Mouse (Mus musculus) embryonic facial prominence, embryonic 10.5 days (tissue): Measurements from ENCODE around the gene Kcnn3. TPM values are rescaled to one million over a fixed set of nuclear protein-coding genes. Genes with fewer than 3 reads are reported as not detected.

Experiments
- DNase-seq: peaks from one replicate; pipeline ENCODE4 v3.0.0-alpha.2; 2017; ENCODE audit warnings: low spot score
- H3K27ac ChIP-seq: fragments of 300-500 bp; sonication (generic); replicated peaks from 2 replicates; pipeline ENCODE4 v1.5.1; 2016; ENCODE audit warnings: mild to moderate bottlenecking
- H3K27me3 ChIP-seq: fragments of 300-500 bp; sonication (generic); replicated peaks from 2 replicates; pipeline ENCODE4 v1.6.1; 2016; ENCODE audit warnings: low read depth, mild to moderate bottlenecking; ENCODE audit not compliant: poor library complexity, severe bottlenecking
- H3K36me3 ChIP-seq: fragments of 300-500 bp; sonication (generic); replicated peaks from 2 replicates; pipeline ENCODE4 v1.6.1; 2016; ENCODE audit warnings: mild to moderate bottlenecking, moderate library complexity
- H3K4me1 ChIP-seq: fragments of 300-500 bp; sonication (generic); 2 replicates; pipeline ENCODE4 v1.6.1; 2016
- H3K4me3 ChIP-seq: fragments of 300-500 bp; sonication (generic); 2 replicates; pipeline ENCODE4 v1.5.1; 2016; ENCODE audit warnings: mild to moderate bottlenecking, moderate library complexity
- H3K9me3 ChIP-seq: fragments of 300-500 bp; sonication (generic); 2 replicates; pipeline ENCODE4 v1.6.1; 2016; ENCODE audit warnings: mild to moderate bottlenecking
- WGBS: fragments of 180-500 bp; shearing (Covaris S2); methylation state at CpG from one replicate; pipeline ENCODE4 v1.1.7; 2016; 5-methylcytosine and 5-hydroxymethylcytosine counted together
- polyA plus RNA-seq: library from polyadenylated mRNA; unstranded; fragments of >200 nt; fragmentation: Nextera tagmentation; extraction: Ambion mirVana; gene quantifications from 2 replicates; pipeline ENCODE4 v1.2.1, GENCODE M21; 2016

The Kcnn3 gene
- polyA plus RNA-seq, 1 experiment from 2014 or later = 0.62 TPM

GRCm38 (mm10) chr3:89605235-89605634 is 85.3 kb downstream of the Kcnn3 start:
- Histone ChIP-seq H3K4me3 (no peak overlapping the region), H3K9me3 (no peaks in the 10 kb centered on the region), H3K27ac (no peak overlapping the region), H3K36me3 (no peaks in the 10 kb centered on the region), H3K27me3 (peaks cover 3% of the 10 kb centered on the region; the same call in 1 of the 2 replicates), H3K4me1 (peaks cover 33% of the 10 kb centered on the region)
- WGBS = 79% methylated on average over 5 of the region's 5 CpGs
- no peak for DNase-seq

GRCm38 (mm10) chr3:89607327-89607726 is 87.4 kb downstream of the Kcnn3 start:
- Histone ChIP-seq H3K4me1 (peaks cover 30% of the 10 kb centered on the region), H3K27me3 (peaks cover 3% of the 10 kb centered on the region; the same call in 1 of the 2 replicates), H3K27ac (peak overlapping the region; percentile 7; the same call in 1 of the 2 replicates), H3K36me3 (no peaks in the 10 kb centered on the region), H3K4me3 (no peak overlapping the region), H3K9me3 (no peaks in the 10 kb centered on the region)
- DNase-seq = peak; percentile 26
- WGBS = 41% methylated on average over 1 of the region's 1 CpGs

GRCm38 (mm10) chr3:89612048-89612447 is 92.1 kb downstream of the Kcnn3 start:
- WGBS = 73% methylated on average over 5 of the region's 5 CpGs
- no peak overlapping the region; the same call in 1 of the 2 replicates for H3K27ac ChIP-seq

DNA sequence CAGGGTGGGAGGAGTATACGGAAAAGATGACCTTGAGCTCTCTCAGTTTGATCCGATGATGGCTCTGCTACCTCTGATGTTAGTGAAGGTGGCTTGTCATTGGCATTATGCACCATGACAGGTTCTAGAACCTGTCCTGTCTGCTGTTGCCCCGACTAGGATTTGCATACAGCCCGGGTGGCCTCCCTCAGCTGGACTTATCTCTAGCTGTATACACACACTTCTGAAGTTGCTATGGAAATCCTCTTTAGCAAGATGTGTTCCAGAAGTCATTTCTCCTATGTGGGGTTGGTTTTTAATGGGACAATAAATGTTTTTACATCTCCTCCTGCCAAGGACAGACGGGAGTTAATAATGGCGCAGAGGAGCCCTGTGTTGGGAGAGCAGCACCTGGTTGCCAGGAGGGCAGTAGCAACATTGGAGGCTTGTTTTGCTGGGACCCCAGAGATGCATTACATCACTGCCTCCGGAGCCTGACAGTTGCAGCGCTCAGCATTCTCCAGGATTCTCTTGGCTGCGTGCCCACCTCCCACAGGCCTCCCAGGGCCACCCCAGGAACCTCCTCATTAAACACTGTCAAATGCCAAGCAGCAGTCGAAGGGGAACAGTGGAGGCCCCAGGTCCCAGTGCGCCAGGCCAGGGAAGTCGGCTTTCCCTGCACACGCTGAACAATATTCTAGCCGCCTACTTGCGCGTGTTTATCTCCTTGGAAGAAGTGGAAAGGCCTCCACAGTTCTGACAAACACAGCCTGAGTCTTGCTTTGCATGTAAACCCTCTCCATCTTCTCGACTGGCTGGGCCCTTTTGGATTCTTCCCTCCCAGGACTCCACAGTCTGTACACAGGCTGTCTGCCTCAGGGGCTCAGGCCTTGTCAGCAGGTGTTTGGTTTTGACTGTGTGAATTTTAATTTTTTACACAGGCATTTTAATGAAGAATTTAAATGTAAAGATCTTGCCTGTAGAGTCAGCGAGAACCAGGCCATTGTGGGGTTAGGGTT is 93.9 kb downstream of the Kcnn3 start:
- peaks cover 9% of the 10 kb centered on the region; the same call in 1 of the 2 replicates for H3K4me1 ChIP-seq
- DNase-seq = no peak
- H3K27me3 ChIP-seq = no peaks in the 10 kb centered on the region
- H3K36me3 ChIP-seq = no peaks in the 10 kb centered on the region
- WGBS = 79% methylated on average over 18 of the region's 18 CpGs
- peak overlapping the region; percentile 24; the same call in 1 of the 2 replicates for H3K27ac ChIP-seq
- no peak overlapping the region for H3K4me3 ChIP-seq
- H3K9me3 ChIP-seq = no peaks in the 10 kb centered on the region

More at GRCm38 (mm10) chr3:89612048-89612447, 92.1 kb downstream of the Kcnn3 start:
- Histone ChIP-seq H3K4me1 (peaks cover 18% of the 10 kb centered on the region), H3K27me3 (no peaks in the 10 kb centered on the region), H3K9me3 (no peaks in the 10 kb centered on the region), H3K36me3 (no peaks in the 10 kb centered on the region), H3K4me3 (no peak overlapping the region)
- no peak for DNase-seq

- Histone ChIP-seq H3K4me1 (peaks cover 7% of the 10 kb centered on the region; the same call in 1 of the 2 replicates), H3K4me3 (no peak overlapping the region), H3K27me3 (no peaks in the 10 kb centered on the region), H3K27ac (no peak overlapping the region), H3K9me3 (no peaks in the 10 kb centered on the region), H3K36me3 (no peaks in the 10 kb centered on the region)
- no peak for DNase-seq
- WGBS = 63% methylated on average over 6 of the region's 6 CpGs
Observed at GRCm38 (mm10) chr3:89616861-89617260, 96.9 kb downstream of the Kcnn3 start.

GRCm38 (mm10) chr3:89617360-89617759 is 97.4 kb downstream of the Kcnn3 start:
- DNase-seq = no peak
- H3K36me3 ChIP-seq = no peaks in the 10 kb centered on the region
- H3K4me3 ChIP-seq = no peak overlapping the region
- H3K4me1 ChIP-seq = peaks cover 9% of the 10 kb centered on the region; the same call in 1 of the 2 replicates
- WGBS = 96% methylated on average over 2 of the region's 2 CpGs
- no peaks in the 10 kb centered on the region for H3K9me3 ChIP-seq
- H3K27me3 ChIP-seq = no peaks in the 10 kb centered on the region
- no peak overlapping the region for H3K27ac ChIP-seq

GRCm38 (mm10) chr3:89622825-89623224 is 102.9 kb downstream of the Kcnn3 start:
- Histone ChIP-seq H3K27ac (peak overlapping the region; percentile 30; the same call in 1 of the 2 replicates), H3K4me3 (no peak overlapping the region), H3K27me3 (no peaks in the 10 kb centered on the region), H3K9me3 (no peaks in the 10 kb centered on the region), H3K4me1 (peaks cover 41% of the 10 kb centered on the region), H3K36me3 (no peaks in the 10 kb centered on the region)
- DNase-seq = no peak
- WGBS = 13% methylated on average over 6 of the region's 6 CpGs

- Histone ChIP-seq H3K36me3 (no peaks in the 10 kb centered on the region), H3K27me3 (no peaks in the 10 kb centered on the region), H3K4me3 (no peak overlapping the region), H3K4me1 (peaks cover 41% of the 10 kb centered on the region), H3K9me3 (no peaks in the 10 kb centered on the region), H3K27ac (no peak overlapping the region)
- 25% methylated on average over 4 of the region's 4 CpGs for WGBS
- DNase-seq = no peak
Observed at GRCm38 (mm10) chr3:89623531-89623930, 103.6 kb downstream of the Kcnn3 start.

GRCm38 (mm10) chr3:89624001-89624400 is 104.0 kb downstream of the Kcnn3 start:
- WGBS = 64% methylated on average over 6 of the region's 6 CpGs
- DNase-seq = no peak
- no peaks in the 10 kb centered on the region for H3K36me3 ChIP-seq
- peaks cover 41% of the 10 kb centered on the region for H3K4me1 ChIP-seq
- no peak overlapping the region for H3K4me3 ChIP-seq
- H3K27me3 ChIP-seq = no peaks in the 10 kb centered on the region
- H3K9me3 ChIP-seq = no peaks in the 10 kb centered on the region
- H3K27ac ChIP-seq = peak overlapping the region; percentile 1; the same call in 1 of the 2 replicates

DNA sequence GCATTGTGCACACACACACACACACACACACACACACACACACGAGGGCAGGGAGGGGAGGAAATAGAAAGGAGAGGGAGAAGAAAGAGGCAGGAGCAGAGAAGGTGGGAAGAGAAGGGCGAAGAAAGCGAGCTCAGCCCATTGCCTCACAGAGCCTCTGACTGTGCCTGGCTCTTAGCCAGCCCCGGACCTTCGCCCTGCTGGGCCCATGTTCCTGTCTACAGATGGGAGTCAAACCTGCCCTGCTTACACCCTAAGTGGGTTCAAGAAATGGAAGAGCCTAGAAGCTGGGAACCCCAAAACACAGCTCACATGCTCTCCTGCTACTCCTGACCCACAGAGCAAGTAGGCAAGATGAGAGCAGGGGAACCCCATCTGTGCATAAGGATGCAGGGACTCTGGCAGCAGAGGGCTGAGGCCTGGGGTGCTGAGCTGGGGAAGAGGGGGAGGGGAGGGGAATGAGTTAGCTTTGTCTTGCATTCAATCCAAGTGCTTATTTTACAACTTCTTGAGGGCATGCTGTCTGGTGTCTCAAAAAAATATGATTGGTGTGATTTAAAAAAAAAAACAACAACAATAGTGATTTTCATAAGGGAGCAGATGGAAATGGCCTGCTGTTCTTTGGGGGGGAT is 105.0 kb downstream of the Kcnn3 start:
- no peaks in the 10 kb centered on the region for H3K36me3 ChIP-seq
- no peaks in the 10 kb centered on the region for H3K9me3 ChIP-seq
- no peak for DNase-seq
- 75% methylated on average over 5 of the region's 5 CpGs for WGBS
- H3K4me1 ChIP-seq = peaks cover 44% of the 10 kb centered on the region
- H3K27ac ChIP-seq = 0 out of 2 replicates have a peak overlapping the region, but pooled peaks have one; percentile 30
- H3K27me3 ChIP-seq = no peaks in the 10 kb centered on the region
- no peak overlapping the region for H3K4me3 ChIP-seq

GRCm38 (mm10) chr3:89626556-89626955 is 106.6 kb downstream of the Kcnn3 start:
- WGBS = 51% methylated on average over 4 of the region's 4 CpGs
- H3K4me3 ChIP-seq = no peak overlapping the region
- peaks cover 44% of the 10 kb centered on the region for H3K4me1 ChIP-seq
- H3K27ac ChIP-seq = 0 out of 2 replicates have a peak overlapping the region, but pooled peaks have one; percentile 49
- H3K36me3 ChIP-seq = no peaks in the 10 kb centered on the region
- DNase-seq = no peak
- no peaks in the 10 kb centered on the region for H3K27me3 ChIP-seq
- H3K9me3 ChIP-seq = no peaks in the 10 kb centered on the region

DNA sequence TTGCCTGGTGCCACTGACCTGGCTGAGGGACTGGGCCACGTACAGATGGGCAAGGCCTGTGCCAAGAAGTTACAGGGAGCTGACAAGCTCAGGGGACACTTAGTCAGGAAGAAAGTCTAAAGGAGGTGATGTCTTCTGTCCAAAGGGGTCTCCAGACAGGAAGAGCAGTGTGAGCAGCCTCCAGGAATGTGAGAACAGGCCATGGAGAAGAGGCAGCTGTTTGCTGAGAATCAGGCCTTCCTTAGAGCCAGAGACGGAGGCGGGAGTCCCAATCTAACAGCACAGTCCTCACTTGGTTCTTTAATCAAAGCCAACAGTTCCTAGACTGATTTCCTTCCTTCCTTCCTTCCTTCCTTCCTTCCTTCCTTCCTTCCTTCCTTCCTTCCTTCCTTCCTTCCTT is 109.8 kb downstream of the Kcnn3 start:
- Histone ChIP-seq H3K4me3 (no peak overlapping the region), H3K27me3 (no peaks in the 10 kb centered on the region; the same call in 1 of the 2 replicates), H3K36me3 (no peaks in the 10 kb centered on the region), H3K4me1 (peaks cover 21% of the 10 kb centered on the region), H3K27ac (no peak overlapping the region; the same call in 1 of the 2 replicates), H3K9me3 (no peaks in the 10 kb centered on the region)
- 83% methylated on average over 3 of the region's 3 CpGs for WGBS
- DNase-seq = no peak
